Mouse (Mus musculus): ENCODE measurements around the gene Drc3. TPM values are rescaled to one million over a fixed set of nuclear protein-coding genes. Genes with fewer than 3 reads are reported as not detected.

Drc3 gene
- polyA plus RNA-seq, 1 experiment from 2014 or later, result 3.1 TPM

DNA sequence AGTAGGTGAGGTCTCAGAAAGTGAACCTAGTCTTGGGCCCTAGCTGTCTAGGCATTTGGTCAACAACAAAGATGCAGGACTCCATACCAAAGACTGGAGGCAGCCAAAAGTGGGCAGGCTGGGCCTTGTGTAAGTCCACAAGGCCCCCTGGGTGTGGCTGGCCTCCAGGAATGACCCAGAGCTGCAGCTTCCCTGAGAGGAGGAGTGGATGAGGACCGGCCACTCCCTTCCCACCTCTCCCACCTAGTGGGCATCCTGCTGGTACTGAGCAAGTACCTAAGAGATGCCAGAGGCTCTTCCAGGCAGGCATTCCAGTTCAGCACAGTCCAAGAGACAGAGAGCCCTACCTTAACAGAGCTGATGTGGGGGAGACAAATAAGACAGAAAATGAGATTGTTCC is 6.8 kb downstream of the Drc3 start:
- no peak for DNase-seq (ENCODE audit: low read depth, low spot score)
- POLR2A ChIA-PET, result no interaction called here
- TF ChIP-seq CTCF (IDR thresholded peaks at IDR 0.05), result no peak
- in situ Hi-C loops (cut with MboI; ENCODE audit: low pct_unique_long_range_greater_than_20kb), result no loop called here
- H3K27me3 ChIP-seq, result no peaks in the 10 kb centered on the region
- CTCF ChIA-PET, result no interaction called here
- ATAC-seq, result no peak

DNA sequence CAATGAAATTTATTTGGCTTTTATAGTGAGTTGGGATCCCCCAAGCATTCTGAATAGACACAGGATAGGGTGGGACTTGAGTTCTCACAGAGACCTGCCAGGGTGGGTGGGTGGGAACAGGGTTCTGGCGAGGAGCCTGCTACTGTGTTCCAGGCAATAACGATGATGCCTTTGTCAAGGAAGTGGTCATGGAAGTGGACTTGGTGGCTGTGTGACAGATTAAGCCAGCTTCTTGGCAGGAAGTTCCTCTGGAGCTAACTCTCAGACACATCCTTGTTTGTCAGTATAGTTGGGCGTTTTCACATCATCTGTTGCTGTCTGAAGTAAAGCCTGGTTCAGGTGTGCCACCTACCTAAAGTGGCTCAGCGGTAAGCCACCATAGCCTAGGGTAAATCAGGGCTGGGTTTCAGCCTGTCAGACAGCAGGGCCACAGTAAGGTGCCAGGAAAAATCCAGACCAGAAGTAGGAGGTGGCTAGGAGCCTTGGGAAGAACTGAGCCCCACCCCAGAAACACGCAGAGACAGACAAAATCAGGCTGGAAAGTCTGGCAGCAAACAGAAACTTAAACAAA is 7.6 kb downstream of the Drc3 start:
- ChIA-PET POLR2A (no interaction called here), CTCF (no interaction called here)
- no peak for TF ChIP-seq CTCF (IDR thresholded peaks at IDR 0.05)
- H3K27me3 ChIP-seq, result no peaks in the 10 kb centered on the region
- DNase-seq (ENCODE audit: low read depth, low spot score) (no peak), ATAC-seq (no peak)
- in situ Hi-C loops (cut with MboI; ENCODE audit: low pct_unique_long_range_greater_than_20kb), result no loop called here

DNA sequence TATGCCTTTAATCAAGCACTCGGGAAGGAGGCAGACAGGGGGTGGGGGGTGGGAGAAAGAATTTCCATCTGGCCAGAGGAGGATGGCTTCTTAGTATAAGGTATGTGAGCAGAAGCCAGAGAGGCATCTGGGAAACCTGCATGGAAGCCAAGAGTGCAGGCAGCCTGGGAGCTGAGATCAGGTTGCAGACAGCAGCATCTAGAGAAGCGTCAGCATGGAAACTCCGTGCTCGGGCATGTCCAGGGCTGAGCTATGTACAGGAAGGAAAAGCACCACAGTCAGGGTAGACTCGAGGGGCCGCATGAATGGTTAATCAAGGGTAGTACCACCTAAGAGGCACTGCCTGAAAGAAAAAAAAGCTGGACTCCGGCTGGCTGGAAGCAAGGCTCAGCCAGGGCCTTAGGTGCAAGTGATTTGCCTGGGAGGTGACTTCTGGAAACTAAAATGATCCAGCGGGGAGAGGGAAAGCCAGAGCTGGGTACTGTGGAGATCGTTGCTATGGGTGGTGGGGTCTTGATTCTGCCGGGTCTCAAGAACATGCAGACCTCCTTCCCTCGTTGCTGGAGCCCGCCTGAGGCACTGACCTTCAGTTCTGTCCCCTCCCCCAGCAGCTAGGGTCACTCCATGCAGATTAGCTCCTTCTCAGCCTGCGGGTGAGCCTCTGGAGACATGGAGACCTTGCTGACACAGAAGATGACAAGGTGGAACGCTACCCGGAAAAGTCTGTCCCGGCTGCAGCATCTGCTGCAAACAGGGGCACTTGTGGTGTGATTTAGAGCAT is 13.3 kb downstream of the Drc3 start:
- in situ Hi-C loops (cut with MboI; ENCODE audit: low pct_unique_long_range_greater_than_20kb), result no loop called here
- ATAC-seq (no peak), DNase-seq (ENCODE audit: low read depth, low spot score) (no peak)
- H3K27me3 ChIP-seq, result no peaks in the 10 kb centered on the region
- ChIA-PET CTCF (no interaction called here), POLR2A (interaction anchor here (0.6 kb wide), 1 partner anchor 51 kb away, joined by 3 read pairs; no protein-coding TSS in a partner anchor)
- no peak for TF ChIP-seq CTCF (IDR thresholded peaks at IDR 0.05)

DNA sequence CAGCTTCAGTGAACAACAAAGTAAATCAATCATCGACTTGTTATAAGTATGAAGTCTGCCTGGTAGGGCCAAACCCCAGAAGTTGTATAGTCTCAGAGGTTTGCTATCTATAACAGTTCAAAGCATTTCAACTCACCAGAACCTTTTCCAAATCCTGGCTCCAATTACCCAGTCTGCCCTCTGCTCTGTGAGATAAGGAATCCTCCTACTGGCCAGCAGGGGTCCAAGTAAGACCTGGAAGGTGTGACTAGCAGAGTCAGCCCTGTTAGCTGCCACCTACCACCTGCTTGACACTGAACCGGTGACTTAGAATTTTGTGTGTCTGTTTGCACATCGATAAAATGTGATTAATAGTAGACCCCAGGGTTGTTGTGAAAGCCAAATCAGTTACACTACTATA is 14.1 kb downstream of the Drc3 start:
- H3K27me3 ChIP-seq, result no peaks in the 10 kb centered on the region
- POLR2A ChIA-PET, result no interaction called here
- DNase-seq (ENCODE audit: low read depth, low spot score) (no peak), ATAC-seq (no peak)
- TF ChIP-seq CTCF (IDR thresholded peaks at IDR 0.05), result no peak
- in situ Hi-C loops (cut with MboI; ENCODE audit: low pct_unique_long_range_greater_than_20kb), result no loop called here
- CTCF ChIA-PET, result no interaction called here

DNA sequence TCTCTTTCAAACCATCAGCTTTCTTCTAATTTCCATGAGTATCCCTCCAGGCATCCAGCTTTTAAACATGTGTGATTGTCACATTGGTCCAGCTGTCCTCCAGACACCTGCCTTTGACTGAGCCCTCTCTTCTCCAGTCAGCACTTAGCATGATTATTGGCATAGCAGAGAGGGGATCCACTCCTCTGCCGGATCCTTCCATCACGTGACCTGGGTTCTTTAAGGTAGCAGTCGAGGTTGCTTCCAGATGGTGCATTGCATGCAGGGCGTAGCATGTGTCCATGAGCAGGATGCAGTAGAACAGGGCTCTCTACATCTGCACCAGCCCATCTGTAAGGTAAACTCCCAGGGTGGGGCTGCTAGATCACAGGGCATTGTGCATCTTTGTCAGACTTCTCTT is 15.8 kb downstream of the Drc3 start:
- DNase-seq (ENCODE audit: low read depth, low spot score), result no peak
- no peak for TF ChIP-seq CTCF (IDR thresholded peaks at IDR 0.05)
- ChIA-PET POLR2A (no interaction called here), CTCF (no interaction called here)
- no peaks in the 10 kb centered on the region for H3K27me3 ChIP-seq
- in situ Hi-C loops (cut with MboI; ENCODE audit: low pct_unique_long_range_greater_than_20kb), result no loop called here
- no peak for ATAC-seq

DNA sequence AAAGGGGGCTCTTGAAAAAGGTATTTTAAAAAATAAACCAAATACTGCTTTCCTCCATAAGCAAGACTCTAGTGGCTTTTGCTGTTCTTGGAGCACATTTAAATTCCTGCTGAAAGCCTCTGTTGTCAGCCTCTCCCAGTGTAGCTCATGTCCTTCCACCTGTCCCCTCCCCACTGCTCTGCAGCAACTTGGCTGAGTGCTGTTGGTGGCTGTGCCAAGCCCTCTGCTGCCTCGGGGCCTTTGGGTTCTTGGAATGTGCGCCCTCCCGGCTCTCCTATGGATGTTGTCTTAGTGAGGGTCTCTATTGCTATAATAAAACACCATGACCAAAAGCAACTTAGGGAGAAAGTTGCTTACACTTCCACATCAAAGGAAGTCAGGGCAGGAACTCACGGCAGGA is 16.3 kb downstream of the Drc3 start:
- CTCF ChIA-PET, result no interaction called here
- in situ Hi-C loops (cut with MboI; ENCODE audit: low pct_unique_long_range_greater_than_20kb), result no loop called here
- H3K27me3 ChIP-seq, result no peaks in the 10 kb centered on the region
- POLR2A ChIA-PET, result no interaction called here
- no peak for TF ChIP-seq CTCF (IDR thresholded peaks at IDR 0.05)
- ATAC-seq (no peak), DNase-seq (ENCODE audit: low read depth, low spot score) (no peak)

DNA sequence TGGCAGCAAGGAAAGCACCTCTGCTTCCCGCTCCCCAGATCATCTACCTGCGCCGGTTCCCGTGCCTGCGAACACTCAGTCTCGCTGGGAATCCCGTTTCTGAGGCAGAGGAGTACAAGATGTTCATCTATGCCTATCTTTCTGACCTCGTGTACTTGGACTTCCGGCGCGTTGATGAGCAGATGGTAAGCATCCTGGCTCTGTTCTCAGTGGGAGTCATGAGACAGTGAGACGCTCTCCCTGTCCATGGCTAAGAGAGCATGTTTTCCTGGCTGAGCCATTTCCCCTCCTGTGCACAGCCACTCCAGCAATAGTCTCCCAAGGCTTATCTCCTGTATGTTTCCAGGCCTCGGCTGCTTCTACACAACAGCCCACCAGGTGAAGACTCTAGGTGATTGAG is 17.3 kb downstream of the Drc3 start:
- CTCF ChIA-PET, result no interaction called here
- POLR2A ChIA-PET, result interaction anchor here (0.5 kb wide), 1 partner anchor 32 kb away, joined by 3 read pairs; no protein-coding TSS in a partner anchor
- in situ Hi-C loops (cut with MboI; ENCODE audit: low pct_unique_long_range_greater_than_20kb), result no loop called here
- H3K27me3 ChIP-seq, result no peaks in the 10 kb centered on the region
- DNase-seq (ENCODE audit: low read depth, low spot score) (no peak), ATAC-seq (no peak)
- no peak for TF ChIP-seq CTCF (IDR thresholded peaks at IDR 0.05)

DNA sequence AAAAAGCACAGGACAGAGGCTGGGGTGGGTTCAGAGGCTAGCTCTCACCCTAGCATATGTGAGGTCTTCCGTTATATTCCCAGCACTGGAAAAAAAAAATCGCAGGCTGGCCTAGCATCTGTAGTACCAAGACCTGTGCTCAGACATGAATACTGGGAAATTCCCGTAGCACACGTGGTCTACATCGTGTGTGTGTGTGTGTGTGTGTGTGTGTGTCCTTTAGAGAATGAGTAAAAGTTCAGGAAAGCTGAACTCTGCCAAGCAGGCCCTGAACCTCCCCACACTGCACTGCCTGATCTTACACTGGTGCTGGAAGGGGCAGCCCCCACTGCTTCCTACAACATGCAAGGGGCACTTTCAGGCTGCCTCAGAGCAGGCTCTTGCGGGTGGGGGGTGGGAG is 21.4 kb downstream of the Drc3 start:
- H3K27me3 ChIP-seq, result no peaks in the 10 kb centered on the region
- no peak for DNase-seq (ENCODE audit: low read depth, low spot score)
- POLR2A ChIA-PET, result interaction anchor here (0.7 kb wide), 2 partner anchors 20 to 101 kb away, joined by 3 to 6 read pairs; no protein-coding TSS in a partner anchor
- CTCF ChIA-PET, result no interaction called here
- ATAC-seq, result no peak
- in situ Hi-C loops (cut with MboI; ENCODE audit: low pct_unique_long_range_greater_than_20kb), result no loop called here
- no peak for TF ChIP-seq CTCF (IDR thresholded peaks at IDR 0.05)

DNA sequence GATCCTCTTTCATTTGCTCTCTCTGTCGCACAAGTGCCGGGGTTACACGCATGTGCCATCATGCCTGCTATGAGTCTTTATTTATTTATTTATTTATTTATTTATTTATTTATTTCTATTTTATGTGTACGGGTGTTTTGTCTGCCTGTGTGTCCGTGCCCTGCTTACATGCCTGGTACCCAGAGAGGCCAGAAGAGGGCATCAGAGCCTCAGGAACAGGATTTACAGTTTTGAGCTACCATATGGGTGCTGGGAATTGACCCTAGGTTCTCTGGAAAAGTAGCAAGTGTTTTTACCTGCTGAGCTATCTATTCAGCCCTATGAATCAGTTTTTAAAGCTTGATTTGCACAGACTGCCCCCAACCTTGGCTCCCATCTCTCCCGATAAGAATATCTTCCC is 30.4 kb downstream of the Drc3 start:
- no peaks in the 10 kb centered on the region for H3K27me3 ChIP-seq
- TF ChIP-seq CTCF (IDR thresholded peaks at IDR 0.05), result no peak
- POLR2A ChIA-PET, result no interaction called here
- CTCF ChIA-PET, result interaction anchor here (0.6 kb wide), 1 partner anchor 29 kb away, joined by 3 read pairs; no protein-coding TSS in a partner anchor
- DNase-seq (ENCODE audit: low read depth, low spot score) (no peak), ATAC-seq (no peak)
- in situ Hi-C loops (cut with MboI; ENCODE audit: low pct_unique_long_range_greater_than_20kb), result no loop called here

DNA sequence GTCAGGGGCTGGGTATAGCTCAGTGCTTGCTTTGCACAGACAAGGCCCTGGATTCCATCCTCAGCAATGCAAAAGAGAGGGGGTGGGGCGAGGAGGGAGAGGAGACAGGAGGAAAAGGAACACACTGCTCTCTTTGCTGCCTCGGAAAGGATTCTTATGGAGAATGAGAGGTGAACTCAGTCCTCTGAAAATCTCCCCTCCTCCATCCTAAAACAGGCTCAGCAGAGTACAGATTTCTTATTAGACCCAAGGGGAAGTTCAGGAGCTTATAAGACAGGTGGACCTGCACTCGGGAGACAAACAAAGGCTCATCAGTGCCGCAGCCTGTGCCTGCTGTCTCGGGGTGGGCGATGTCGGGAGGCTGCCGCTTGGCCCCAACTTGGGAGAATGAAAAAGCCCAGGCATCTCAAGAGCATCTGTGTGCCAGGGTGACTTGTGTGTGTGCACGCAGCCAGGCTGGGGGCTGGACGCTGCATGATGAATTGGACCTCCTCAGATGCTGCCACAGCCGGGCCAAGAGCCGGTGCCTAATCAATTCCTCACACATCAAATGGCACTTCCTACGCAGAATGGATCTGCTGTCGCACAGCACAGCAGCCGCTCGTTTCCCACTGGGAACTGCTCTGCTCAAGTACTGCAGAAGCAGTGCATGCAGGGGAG is 31.8 kb downstream of the Drc3 start:
- DNase-seq (ENCODE audit: low read depth, low spot score) (no peak), ATAC-seq (no peak)
- POLR2A ChIA-PET, result no interaction called here
- no peaks in the 10 kb centered on the region for H3K27me3 ChIP-seq
- no peak for TF ChIP-seq CTCF (IDR thresholded peaks at IDR 0.05)
- in situ Hi-C loops (cut with MboI; ENCODE audit: low pct_unique_long_range_greater_than_20kb), result no loop called here
- CTCF ChIA-PET, result no interaction called here

DNA sequence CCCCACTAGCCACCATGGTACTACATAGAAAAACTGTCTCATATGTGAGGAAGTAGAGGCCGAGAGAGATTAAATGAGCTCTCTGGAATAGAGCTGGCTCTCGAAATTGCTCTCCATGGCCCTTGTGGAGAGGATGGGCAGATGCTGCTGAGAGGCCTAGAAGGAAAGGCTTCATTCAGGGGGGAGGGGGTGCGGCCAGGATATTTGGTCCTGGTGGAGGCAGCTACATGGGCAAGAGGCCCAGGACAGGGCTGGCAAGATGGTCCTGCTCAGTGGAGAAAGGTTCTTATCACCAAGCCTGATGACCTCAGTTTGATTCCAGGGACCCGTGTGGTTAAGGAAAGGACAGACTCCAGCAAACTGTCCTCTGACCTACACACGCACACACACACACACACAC is 32.8 kb downstream of the Drc3 start:
- no peak for TF ChIP-seq CTCF (IDR thresholded peaks at IDR 0.05)
- ATAC-seq (no peak), DNase-seq (ENCODE audit: low read depth, low spot score) (no peak)
- POLR2A ChIA-PET, result no interaction called here
- H3K27me3 ChIP-seq, result no peaks in the 10 kb centered on the region
- in situ Hi-C loops (cut with MboI; ENCODE audit: low pct_unique_long_range_greater_than_20kb), result no loop called here
- CTCF ChIA-PET, result no interaction called here

Data from Patski (cell line).